Mouse (Mus musculus) heart, postnatal 36 days (tissue): ENCODE results near the gene Bcar3. TPM values are rescaled to one million over a fixed set of nuclear protein-coding genes. Genes with fewer than 3 reads are reported as not detected.

ENCODE experiments used
- microRNA-seq, 2 experiments: library from miRNA; unstranded; fragments of <30 nt; microRNA quantifications; one replicate each; pipeline ENCODE4 v1.2.0; 2021; ENCODE audit warnings: borderline number of aligned reads in 2 of 2
- total RNA-seq, 2 experiments: library from RNA; stranded (reverse); gene quantifications; 2 replicates each; pipeline ENCODE4 v1.2.3; 2021

Gene Bcar3
- total RNA-seq, 2 experiments from 2014 or later: 6.3 to 8.2 TPM

Small RNA genes within 50 kb of the gene (microRNA-seq; reads per million reads assigned to microRNA genes)
- gene Mir760 (21.7 to 26.9 reads per million in 2 experiments), gene Mir7657 (0 reads per million in 2 experiments)

Other genes starting within 250 kb of the Bcar3 start
- gene Abca4, start 249.7 kb upstream of the Bcar3 start, total RNA-seq: 1 to 10 TPM; 1.9 to 2.0 TPM
- gene Gclm, start 48.6 kb upstream of the Bcar3 start, total RNA-seq: 10 to 100 TPM; 56.9 to 74.7 TPM
- gene Dnttip2, start 19.7 kb upstream of the Bcar3 start, total RNA-seq: 10 to 100 TPM; 27.7 to 29.3 TPM